Mouse (Mus musculus) liver, embryonic 14.5 days (tissue): ENCODE results near the gene Src.

Experiments used
- CTCF ChIP-seq: IDR thresholded peaks from 2 replicates; pipeline ENCODE4 v1.5.1; 2016; ENCODE audit warnings: antibody characterized with exemption, low read depth, control low read depth
- EP300 ChIP-seq: IDR thresholded peaks from 2 replicates; pipeline ENCODE4 v1.6.1; 2016; ENCODE audit warnings: antibody characterized with exemption, low read depth

GRCm38 (mm10) chr2:157478651-157479050 lies 60.4 kb downstream of the Src start:
- TF ChIP-seq CTCF (no peak), EP300 (no peak)
